Mouse (Mus musculus) E14TG2a.4 (cell line): ENCODE data around the gene Sbno2.

Experiments
- CTCF ChIP-seq: conservative IDR thresholded peaks from 2 replicates; pipeline ENCODE4 v1.5.1; 2014; ENCODE audit warnings: low read length
- POU5F1 ChIP-seq: IDR thresholded peaks from 2 replicates; pipeline ENCODE4 v1.6.1; 2014; ENCODE audit warnings: low read length, borderline replicate concordance

GRCm38 (mm10) chr10:80044087-80044486 lies 61.3 kb downstream of the Sbno2 start:
- TF ChIP-seq CTCF (no peak), POU5F1 (no peak)
